Comparison of ENCODE assay signal across 12 mouse cellular contexts in genomic region chr1:152468443-152468842, GRCm38 (mm10).
DNase-seq lines count a peak whose midpoint lies in the region; ATAC-seq and TF ChIP-seq lines count a peak whose summit lies in the region.
"Had no signal": no experiment of that assay in that cellular context is flagged by ENCODE, and none has a peak within 500 bp of the region (broad histone marks: within the 10 kb centered on the region; RNA-seq: fewer than 3 reads in every experiment).

No protein-coding gene starts in this region.

- no peak for ATAC-seq in embryonic facial prominence, embryonic 14.5 days (ENCODE audit: low read depth)
- no peak for ATAC-seq in hindbrain, embryonic 14.5 days (ENCODE audit: low FRiP score)
- ATAC-seq in hindbrain, embryonic 13.5 days (ENCODE audit: low FRiP score): no peak
- ATAC-seq in forebrain, postnatal 0 days: peak; percentile 86
- peak; percentile 82 for ATAC-seq in midbrain, embryonic 15.5 days (replicated peaks)
- ATAC-seq: intestine, embryonic 16.5 days had no signal

- no peaks in the 10 kb centered on the region for H3K9me3 ChIP-seq in embryonic facial prominence, embryonic 14.5 days (ENCODE audit: control insufficient read depth, low read length)
- no peaks in the 10 kb centered on the region for H3K9me3 ChIP-seq in embryonic facial prominence, embryonic 10.5 days
- H3K9me3 ChIP-seq in hindbrain, embryonic 14.5 days (ENCODE audit: control insufficient read depth, low read length): no peaks in the 10 kb centered on the region
- H3K9me3 ChIP-seq in hindbrain, embryonic 13.5 days: no peaks in the 10 kb centered on the region
- H3K9me3 ChIP-seq in forebrain, postnatal 0 days (ENCODE audit: low read length): no peaks in the 10 kb centered on the region
- H3K9me3 ChIP-seq in midbrain, embryonic 15.5 days: no peaks in the 10 kb centered on the region
- H3K9me3 ChIP-seq: megakaryocyte, embryonic 14.5 days had no signal

- H3K9ac ChIP-seq in embryonic facial prominence, embryonic 14.5 days (ENCODE audit: low read depth, low read length): no peak overlapping the region
- no peak overlapping the region for H3K9ac ChIP-seq in hindbrain, embryonic 14.5 days
- H3K9ac ChIP-seq in hindbrain, embryonic 13.5 days: no peak overlapping the region
- no peak overlapping the region for H3K9ac ChIP-seq in forebrain, postnatal 0 days
- H3K9ac ChIP-seq in midbrain, embryonic 15.5 days: no peak overlapping the region

- peak; percentile 70 for DNase-seq in embryonic facial prominence, embryonic 14.5 days (ENCODE audit: low spot score)
- DNase-seq in embryonic facial prominence, embryonic 10.5 days (ENCODE audit: low spot score): no peak
- DNase-seq in hindbrain, embryonic 14.5 days (ENCODE audit: low spot score): no peak
- DNase-seq in forebrain, postnatal 0 days: peak; percentile 67
- DNase-seq in c-Kit-positive CD71-positive TER-119-positive erythroid progenitor cells, embryonic 14.5 days (ENCODE audit: low spot score): no peak
- no peak for DNase-seq in spleen, postnatal 36 days (ENCODE audit: low spot score in 2 of 2)
- DNase-seq: cerebellum, adult 11-12 months; heart, adult 2 months had no signal

- no peaks in the 10 kb centered on the region; the same call in none of the 2 replicates for H3K4me1 ChIP-seq in embryonic facial prominence, embryonic 14.5 days (ENCODE audit: control insufficient read depth, insufficient read depth, low read length)
- peaks cover 6% of the 10 kb centered on the region for H3K4me1 ChIP-seq in embryonic facial prominence, embryonic 10.5 days
- H3K4me1 ChIP-seq in hindbrain, embryonic 14.5 days (replicated peaks; ENCODE audit: control insufficient read depth, insufficient read depth, low read length): peaks cover 14% of the 10 kb centered on the region
- H3K4me1 ChIP-seq in hindbrain, embryonic 13.5 days (replicated peaks): peaks cover 8% of the 10 kb centered on the region
- peaks cover 6% of the 10 kb centered on the region; the same call in 1 of the 2 replicates for H3K4me1 ChIP-seq in forebrain, postnatal 0 days (ENCODE audit: insufficient read depth)
- peaks cover 8% of the 10 kb centered on the region for H3K4me1 ChIP-seq in midbrain, embryonic 15.5 days
- H3K4me1 ChIP-seq: megakaryocyte, embryonic 14.5 days had no signal

- no peaks in the 10 kb centered on the region for H3K36me3 ChIP-seq in embryonic facial prominence, embryonic 14.5 days (ENCODE audit: control insufficient read depth, insufficient read depth, low read length)
- no peaks in the 10 kb centered on the region for H3K36me3 ChIP-seq in embryonic facial prominence, embryonic 10.5 days (replicated peaks)
- H3K36me3 ChIP-seq in hindbrain, embryonic 14.5 days (replicated peaks; ENCODE audit: control insufficient read depth, insufficient read depth): no peaks in the 10 kb centered on the region
- no peaks in the 10 kb centered on the region for H3K36me3 ChIP-seq in hindbrain, embryonic 13.5 days
- H3K36me3 ChIP-seq in forebrain, postnatal 0 days (ENCODE audit: insufficient read depth): no peaks in the 10 kb centered on the region
- no peaks in the 10 kb centered on the region for H3K36me3 ChIP-seq in midbrain, embryonic 15.5 days (replicated peaks)

- no peak for TF ChIP-seq CTCF in forebrain, postnatal 0 days (IDR thresholded peaks at IDR 0.05; ENCODE audit: low read depth)

- no peaks in the 10 kb centered on the region for H3K27me3 ChIP-seq in embryonic facial prominence, embryonic 14.5 days (replicated peaks; ENCODE audit: control insufficient read depth, insufficient read depth, low read length)
- H3K27me3 ChIP-seq in embryonic facial prominence, embryonic 10.5 days (replicated peaks; ENCODE audit: low read depth, poor library complexity, severe bottlenecking): no peaks in the 10 kb centered on the region
- H3K27me3 ChIP-seq in hindbrain, embryonic 14.5 days (ENCODE audit: control insufficient read depth, insufficient read depth, low read length): no peaks in the 10 kb centered on the region
- H3K27me3 ChIP-seq in hindbrain, embryonic 13.5 days: no peaks in the 10 kb centered on the region
- H3K27me3 ChIP-seq in forebrain, postnatal 0 days (ENCODE audit: insufficient read depth, low read length): no peaks in the 10 kb centered on the region
- no peaks in the 10 kb centered on the region for H3K27me3 ChIP-seq in midbrain, embryonic 15.5 days (replicated peaks)
- H3K27me3 ChIP-seq: megakaryocyte, embryonic 14.5 days had no signal

- no peak overlapping the region for H3K4me3 ChIP-seq in embryonic facial prominence, embryonic 14.5 days (ENCODE audit: low read depth, low read length)
- H3K4me3 ChIP-seq in embryonic facial prominence, embryonic 10.5 days: no peak overlapping the region
- no peak overlapping the region for H3K4me3 ChIP-seq in hindbrain, embryonic 14.5 days (replicated peaks; ENCODE audit: low read length)
- H3K4me3 ChIP-seq in hindbrain, embryonic 13.5 days: no peak overlapping the region
- H3K4me3 ChIP-seq in forebrain, postnatal 0 days (ENCODE audit: low read depth, low read length): no peak overlapping the region
- H3K4me3 ChIP-seq in midbrain, embryonic 15.5 days: no peak overlapping the region
- H3K4me3 ChIP-seq: heart, adult 2 months; megakaryocyte, embryonic 14.5 days had no signal

- no peak overlapping the region for H3K4me2 ChIP-seq in embryonic facial prominence, embryonic 14.5 days (ENCODE audit: low read depth, low read length)
- H3K4me2 ChIP-seq in hindbrain, embryonic 14.5 days (replicated peaks): no peak overlapping the region
- H3K4me2 ChIP-seq in hindbrain, embryonic 13.5 days: no peak overlapping the region
- H3K4me2 ChIP-seq in forebrain, postnatal 0 days (ENCODE audit: low read depth): peak overlapping the region; percentile 8; the same call in 1 of the 2 replicates
- 0 out of 2 replicates have a peak overlapping the region, but pooled peaks have one; percentile 9 for H3K4me2 ChIP-seq in midbrain, embryonic 15.5 days

- H3K27ac ChIP-seq in embryonic facial prominence, embryonic 14.5 days (replicated peaks; ENCODE audit: low read depth, low read length): no peak overlapping the region
- no peak overlapping the region for H3K27ac ChIP-seq in embryonic facial prominence, embryonic 10.5 days (replicated peaks)
- 0 out of 2 replicates have a peak overlapping the region, but pooled peaks have one; percentile 38 for H3K27ac ChIP-seq in hindbrain, embryonic 14.5 days
- no peak overlapping the region for H3K27ac ChIP-seq in hindbrain, embryonic 13.5 days
- H3K27ac ChIP-seq in forebrain, postnatal 0 days (ENCODE audit: low read depth, low read length): peak overlapping the region; percentile 31; the same call in 1 of the 2 replicates
- H3K27ac ChIP-seq in midbrain, embryonic 15.5 days: peak overlapping the region; percentile 71

- WGBS in embryonic facial prominence, embryonic 14.5 days: 69% methylated on average over 9 of the region's 9 CpGs
- WGBS in embryonic facial prominence, embryonic 10.5 days: 89% methylated on average over 9 of the region's 9 CpGs
- WGBS in hindbrain, embryonic 14.5 days: 30% methylated on average over 9 of the region's 9 CpGs
- WGBS in hindbrain, embryonic 13.5 days: 49% methylated on average over 9 of the region's 9 CpGs
- WGBS in forebrain, postnatal 0 days: 19% methylated on average over 9 of the region's 9 CpGs
- 23% methylated on average over 9 of the region's 9 CpGs for WGBS in midbrain, embryonic 15.5 days

Comparison
In these comparisons a context has a peak if more than half of its experiments do, and no peak if none do; other contexts are left out.
1. DNase-seq: peak in embryonic facial prominence, embryonic 14.5 days (single experiment) and forebrain, postnatal 0 days (single experiment); none in embryonic facial prominence, embryonic 10.5 days (single experiment), hindbrain, embryonic 14.5 days (single experiment), c-Kit-positive CD71-positive TER-119-positive erythroid progenitor cells, embryonic 14.5 days (single experiment) and spleen, postnatal 36 days (0 of 2).
2. H3K27ac ChIP-seq: peak in hindbrain, embryonic 14.5 days (single experiment), forebrain, postnatal 0 days (single experiment) and midbrain, embryonic 15.5 days (single experiment); none in embryonic facial prominence, embryonic 14.5 days (single experiment), embryonic facial prominence, embryonic 10.5 days (single experiment) and hindbrain, embryonic 13.5 days (single experiment).
3. ATAC-seq: peak in forebrain, postnatal 0 days (single experiment) and midbrain, embryonic 15.5 days (single experiment); none in embryonic facial prominence, embryonic 14.5 days (single experiment), hindbrain, embryonic 14.5 days (single experiment) and hindbrain, embryonic 13.5 days (single experiment).
4. H3K4me2 ChIP-seq: peak in forebrain, postnatal 0 days (single experiment) and midbrain, embryonic 15.5 days (single experiment); none in embryonic facial prominence, embryonic 14.5 days (single experiment), hindbrain, embryonic 14.5 days (single experiment) and hindbrain, embryonic 13.5 days (single experiment).